Mouse (Mus musculus): ENCODE measurements at regions not wholly inside any gene's neighbourhood (a gene's known extent, or its start where the extent isn't known, plus 50 kb on each side); places are given as distances from the start of the nearest gene placed in this dataset.

DNA sequence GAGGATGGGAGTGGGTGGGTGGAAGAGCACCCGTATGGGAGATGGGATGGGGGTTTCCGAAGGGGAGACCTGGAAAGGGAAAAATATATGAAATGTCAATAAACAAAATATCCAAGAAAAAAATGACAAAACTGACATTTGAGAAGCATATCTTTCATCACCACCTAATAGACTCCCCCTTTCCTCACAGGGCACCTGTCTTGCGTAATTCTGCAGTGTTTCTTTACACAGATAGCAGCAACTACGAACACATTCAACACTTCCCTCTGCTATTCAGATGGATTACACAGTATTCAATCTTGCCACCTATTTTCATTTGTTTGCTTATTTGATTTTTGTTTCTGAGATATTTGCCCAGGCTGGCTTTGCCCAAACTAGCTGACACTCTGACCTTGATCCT, 136.3 kb upstream of the Fmo9 start:
- no peak for DNase-seq
- Histone ChIP-seq H3K4me3 (ENCODE audit: control insufficient read depth, insufficient read depth, low read length) (no peak overlapping the region), H3K4me1 (replicated peaks; ENCODE audit: control insufficient read depth, insufficient read depth, low read length) (peaks cover 3% of the 10 kb centered on the region), H3K27ac (ENCODE audit: control insufficient read depth, insufficient read depth, low read length) (no peak overlapping the region), H3K36me3 (ENCODE audit: control insufficient read depth, insufficient read depth, low read length) (no peaks in the 10 kb centered on the region), H3K27me3 (ENCODE audit: control insufficient read depth, insufficient read depth, low read length) (no peaks in the 10 kb centered on the region)
- TF ChIP-seq POLR2A (IDR thresholded peaks at IDR 0.05; ENCODE audit: control insufficient read depth, extremely low read depth, insufficient read depth, low read length, poor library complexity), result no peak
- no peak for TF ChIP-seq CTCF (IDR thresholded peaks at IDR 0.05; ENCODE audit: borderline replicate concordance, control insufficient read depth, extremely low read depth, insufficient read depth, low read length, poor library complexity)
- 92% methylated on average over 4 of the region's 4 CpGs for WGBS

DNA sequence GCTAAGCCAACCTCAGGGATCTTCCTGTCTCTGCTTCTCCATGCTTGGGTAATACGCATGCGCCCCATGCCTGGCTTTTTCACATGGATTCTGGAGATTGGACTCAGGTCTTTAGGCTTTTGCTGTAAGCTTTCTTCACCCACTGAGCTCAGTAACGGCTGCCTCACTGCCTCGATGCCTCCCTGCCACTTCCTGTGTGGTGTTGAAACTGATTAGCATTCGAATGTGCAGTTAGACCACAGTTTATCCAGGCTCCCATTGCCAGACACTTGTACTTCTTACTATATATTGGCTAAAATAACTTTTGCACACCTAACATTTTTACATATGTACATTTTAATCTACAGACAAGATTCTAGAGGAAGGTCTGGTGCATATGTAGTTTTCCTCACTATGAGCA, 137.0 kb upstream of the Fmo9 start:
- Histone ChIP-seq H3K4me1 (replicated peaks; ENCODE audit: control insufficient read depth, insufficient read depth, low read length) (peaks cover 3% of the 10 kb centered on the region), H3K27ac (ENCODE audit: control insufficient read depth, insufficient read depth, low read length) (no peak overlapping the region), H3K4me3 (ENCODE audit: control insufficient read depth, insufficient read depth, low read length) (no peak overlapping the region), H3K36me3 (ENCODE audit: control insufficient read depth, insufficient read depth, low read length) (no peaks in the 10 kb centered on the region), H3K27me3 (ENCODE audit: control insufficient read depth, insufficient read depth, low read length) (no peaks in the 10 kb centered on the region)
- DNase-seq, result peak; percentile 11
- WGBS, result 35% methylated on average over 5 of the region's 5 CpGs
- TF ChIP-seq CTCF (IDR thresholded peaks at IDR 0.05; ENCODE audit: borderline replicate concordance, control insufficient read depth, extremely low read depth, insufficient read depth, low read length, poor library complexity) (no peak), POLR2A (IDR thresholded peaks at IDR 0.05; ENCODE audit: control insufficient read depth, extremely low read depth, insufficient read depth, low read length, poor library complexity) (no peak)

DNA sequence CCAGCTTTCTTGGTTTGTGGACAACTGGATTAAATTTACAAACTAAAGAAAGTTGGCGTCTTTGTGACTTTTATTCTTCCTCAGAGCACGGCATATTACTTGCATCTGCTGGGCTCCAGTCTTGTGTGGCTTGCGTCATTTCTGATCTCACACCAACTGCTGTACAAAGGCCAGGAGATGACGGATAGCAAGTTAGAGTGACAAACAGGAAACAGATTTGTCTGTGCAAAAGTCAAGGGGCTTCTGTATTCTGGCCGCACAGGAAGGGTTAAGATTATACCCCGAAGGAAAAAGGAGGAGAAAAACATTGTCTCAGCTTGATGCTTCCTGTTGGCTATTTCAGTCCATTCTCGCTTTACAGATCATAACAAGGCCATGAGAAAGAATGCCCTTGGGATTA, 137.8 kb upstream of the Fmo9 start:
- no peak overlapping the region for H3K4me3 ChIP-seq (ENCODE audit: control insufficient read depth, insufficient read depth, low read length)
- H3K4me1 ChIP-seq (replicated peaks; ENCODE audit: control insufficient read depth, insufficient read depth, low read length), result peaks cover 3% of the 10 kb centered on the region
- no peak overlapping the region for H3K27ac ChIP-seq (ENCODE audit: control insufficient read depth, insufficient read depth, low read length)
- no peak for DNase-seq
- WGBS, result 22% methylated on average over 7 of the region's 7 CpGs
- H3K36me3 ChIP-seq (ENCODE audit: control insufficient read depth, insufficient read depth, low read length), result no peaks in the 10 kb centered on the region
- H3K27me3 ChIP-seq (ENCODE audit: control insufficient read depth, insufficient read depth, low read length), result no peaks in the 10 kb centered on the region
- no peak for TF ChIP-seq CTCF (IDR thresholded peaks at IDR 0.05; ENCODE audit: borderline replicate concordance, control insufficient read depth, extremely low read depth, insufficient read depth, low read length, poor library complexity)
- no peak for TF ChIP-seq POLR2A (IDR thresholded peaks at IDR 0.05; ENCODE audit: control insufficient read depth, extremely low read depth, insufficient read depth, low read length, poor library complexity)

DNA sequence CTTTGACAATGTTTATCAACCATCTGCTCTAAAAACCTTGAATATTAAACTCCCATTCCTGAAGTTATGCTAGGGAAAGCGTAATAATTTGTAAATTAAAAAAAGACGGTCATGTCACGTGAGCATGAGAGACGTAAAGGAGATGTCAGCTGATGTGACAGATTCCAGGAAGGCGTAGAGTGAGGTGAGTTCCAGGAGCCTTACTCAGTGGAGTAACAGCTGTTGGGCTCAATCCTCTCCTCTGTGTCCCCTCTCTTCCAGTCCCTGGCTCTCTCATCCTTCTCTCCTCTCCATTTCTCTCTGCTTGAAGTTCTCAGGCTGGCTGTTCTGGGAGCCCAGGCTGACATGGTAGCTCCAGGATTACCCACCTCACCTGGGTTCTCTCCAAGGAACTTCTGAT, 138.4 kb upstream of the Fmo9 start:
- Histone ChIP-seq H3K4me3 (ENCODE audit: control insufficient read depth, insufficient read depth, low read length) (no peak overlapping the region), H3K36me3 (ENCODE audit: control insufficient read depth, insufficient read depth, low read length) (no peaks in the 10 kb centered on the region), H3K27me3 (ENCODE audit: control insufficient read depth, insufficient read depth, low read length) (no peaks in the 10 kb centered on the region), H3K4me1 (replicated peaks; ENCODE audit: control insufficient read depth, insufficient read depth, low read length) (peaks cover 3% of the 10 kb centered on the region), H3K27ac (ENCODE audit: control insufficient read depth, insufficient read depth, low read length) (no peak overlapping the region)
- DNase-seq, result no peak
- 95% methylated on average over 5 of the region's 5 CpGs for WGBS
- TF ChIP-seq POLR2A (IDR thresholded peaks at IDR 0.05; ENCODE audit: control insufficient read depth, extremely low read depth, insufficient read depth, low read length, poor library complexity) (no peak), CTCF (IDR thresholded peaks at IDR 0.05; ENCODE audit: borderline replicate concordance, control insufficient read depth, extremely low read depth, insufficient read depth, low read length, poor library complexity) (no peak)

DNA sequence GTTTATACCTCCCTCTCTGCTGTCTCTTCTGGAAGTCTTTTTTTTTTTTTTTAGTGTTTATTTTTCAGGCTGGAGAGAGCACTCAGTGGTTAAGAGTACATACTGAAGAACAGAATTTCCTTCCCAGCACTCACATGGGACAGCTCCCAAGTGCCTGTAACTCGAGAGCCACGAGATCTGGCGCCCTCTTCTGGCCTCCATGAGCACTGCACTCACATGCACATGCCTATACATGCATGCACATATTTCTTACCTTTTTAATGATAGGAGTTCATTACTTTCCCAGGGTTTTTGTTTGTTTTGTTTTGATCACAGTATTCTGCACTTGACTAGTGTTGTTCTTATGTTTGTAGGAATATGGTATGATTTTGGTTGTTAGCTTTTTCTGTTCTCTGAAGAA, 139.5 kb upstream of the Fmo9 start:
- H3K27ac ChIP-seq (ENCODE audit: control insufficient read depth, insufficient read depth, low read length), result no peak overlapping the region
- no peak for TF ChIP-seq POLR2A (IDR thresholded peaks at IDR 0.05; ENCODE audit: control insufficient read depth, extremely low read depth, insufficient read depth, low read length, poor library complexity)
- TF ChIP-seq CTCF (IDR thresholded peaks at IDR 0.05; ENCODE audit: borderline replicate concordance, control insufficient read depth, extremely low read depth, insufficient read depth, low read length, poor library complexity), result 0 out of 2 replicates have a peak, but pooled peaks have one; percentile 26
- peaks cover 3% of the 10 kb centered on the region for H3K4me1 ChIP-seq (replicated peaks; ENCODE audit: control insufficient read depth, insufficient read depth, low read length)
- H3K27me3 ChIP-seq (ENCODE audit: control insufficient read depth, insufficient read depth, low read length), result no peaks in the 10 kb centered on the region
- 61% methylated on average over 3 of the region's 3 CpGs for WGBS
- H3K36me3 ChIP-seq (ENCODE audit: control insufficient read depth, insufficient read depth, low read length), result no peaks in the 10 kb centered on the region
- H3K4me3 ChIP-seq (ENCODE audit: control insufficient read depth, insufficient read depth, low read length), result no peak overlapping the region
- no peak for DNase-seq

DNA sequence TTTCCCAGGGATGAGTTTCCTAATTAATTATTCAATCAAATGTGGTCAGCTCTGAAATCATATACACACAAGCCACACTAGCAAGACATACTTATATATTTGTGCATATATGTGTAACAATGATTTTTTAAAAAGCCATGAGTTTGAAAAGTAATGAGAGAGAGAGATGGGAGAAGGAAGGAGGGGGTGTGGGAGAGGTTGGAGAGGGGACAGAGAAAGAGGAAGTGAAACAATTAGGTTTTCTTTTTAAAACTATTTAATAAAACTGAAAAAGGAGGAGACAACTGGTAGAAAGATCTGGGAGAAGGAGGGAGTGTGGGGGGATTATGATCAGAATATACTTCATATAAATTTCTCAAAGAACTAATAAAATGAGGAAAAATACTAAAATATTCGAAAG, 155.7 kb upstream of the Fmo9 start:
- H3K27ac ChIP-seq (ENCODE audit: control insufficient read depth, insufficient read depth, low read length), result no peak overlapping the region
- H3K27me3 ChIP-seq (ENCODE audit: control insufficient read depth, insufficient read depth, low read length), result no peaks in the 10 kb centered on the region
- WGBS, result 70% methylated on average over 1 of the region's 1 CpGs
- DNase-seq, result no peak
- no peak overlapping the region for H3K4me3 ChIP-seq (ENCODE audit: control insufficient read depth, insufficient read depth, low read length)
- no peaks in the 10 kb centered on the region for H3K4me1 ChIP-seq (replicated peaks; ENCODE audit: control insufficient read depth, insufficient read depth, low read length)
- no peaks in the 10 kb centered on the region for H3K36me3 ChIP-seq (ENCODE audit: control insufficient read depth, insufficient read depth, low read length)
- TF ChIP-seq CTCF (IDR thresholded peaks at IDR 0.05; ENCODE audit: borderline replicate concordance, control insufficient read depth, extremely low read depth, insufficient read depth, low read length, poor library complexity), result no peak
- no peak for TF ChIP-seq POLR2A (IDR thresholded peaks at IDR 0.05; ENCODE audit: control insufficient read depth, extremely low read depth, insufficient read depth, low read length, poor library complexity)

DNA sequence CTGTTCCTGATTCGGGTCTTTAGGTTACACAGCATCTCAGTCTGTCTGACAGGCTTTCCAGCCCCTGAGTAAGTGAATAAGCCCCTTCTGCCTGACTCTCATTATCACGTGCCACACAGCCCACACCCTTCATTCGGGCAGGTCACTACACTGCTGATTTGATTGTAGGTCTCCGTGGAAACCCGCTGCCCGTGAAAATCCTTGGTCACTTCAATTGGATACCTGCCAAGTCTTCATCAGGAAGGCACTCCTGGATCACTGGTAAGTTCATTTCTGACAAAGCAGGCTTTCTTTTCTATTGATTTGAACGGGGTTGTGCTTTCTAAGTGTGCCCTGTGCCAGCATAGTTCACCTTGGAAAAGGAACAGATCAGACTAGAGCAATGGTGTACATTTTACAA, 158.2 kb upstream of the Fmo9 start:
- TF ChIP-seq POLR2A (IDR thresholded peaks at IDR 0.05; ENCODE audit: control insufficient read depth, extremely low read depth, insufficient read depth, low read length, poor library complexity) (no peak), CTCF (IDR thresholded peaks at IDR 0.05; ENCODE audit: borderline replicate concordance, control insufficient read depth, extremely low read depth, insufficient read depth, low read length, poor library complexity) (no peak)
- no peak overlapping the region for H3K4me3 ChIP-seq (ENCODE audit: control insufficient read depth, insufficient read depth, low read length)
- H3K27me3 ChIP-seq (ENCODE audit: control insufficient read depth, insufficient read depth, low read length), result no peaks in the 10 kb centered on the region
- H3K27ac ChIP-seq (ENCODE audit: control insufficient read depth, insufficient read depth, low read length), result no peak overlapping the region
- WGBS, result 81% methylated on average over 7 of the region's 7 CpGs
- no peak for DNase-seq
- peaks cover 3% of the 10 kb centered on the region; the same call in 1 of the 2 replicates for H3K4me1 ChIP-seq (replicated peaks; ENCODE audit: control insufficient read depth, insufficient read depth, low read length)
- no peaks in the 10 kb centered on the region for H3K36me3 ChIP-seq (ENCODE audit: control insufficient read depth, insufficient read depth, low read length)
